Mouse (Mus musculus): ENCODE measurements at regions not wholly inside any gene's neighbourhood (a gene's known extent, or its start where the extent isn't known, plus 50 kb on each side); places are given as distances from the start of the nearest gene placed in this dataset.
"Not testable (repeated sequence)": the region's sequence is repeated elsewhere in the genome, so short reads cannot be mapped to it uniquely, and the experiment has no call there.

- Histone ChIP-seq H3K27me3 (no peaks in the 10 kb centered on the region), H3K36me3 (replicated peaks) (no peaks in the 10 kb centered on the region), H3K9ac (no peak overlapping the region), H3K4me3 (replicated peaks) (no peak overlapping the region), H3K27ac (replicated peaks) (no peak overlapping the region), H3K4me1 (replicated peaks) (no peaks in the 10 kb centered on the region), H3K9me3 (replicated peaks) (no peaks in the 10 kb centered on the region), H3K4me2 (no peak overlapping the region)
- 58% methylated on average over 11 of the region's 11 CpGs for WGBS (ENCODE audit: insufficient replicate concordance)
- no peak for ATAC-seq (ENCODE audit: insufficient read depth)
Observed at GRCm38 (mm10) chr16:73279951-73280350, 971.8 kb downstream of the Robo1 start.

GRCm38 (mm10) chr16:73259691-73260090 is 951.6 kb downstream of the Robo1 start:
- no peak overlapping the region for H3K27ac ChIP-seq (replicated peaks)
- H3K4me3 ChIP-seq (replicated peaks), result no peak overlapping the region
- no peaks in the 10 kb centered on the region for H3K9me3 ChIP-seq (replicated peaks)
- no peaks in the 10 kb centered on the region for H3K27me3 ChIP-seq
- H3K36me3 ChIP-seq (replicated peaks), result no peaks in the 10 kb centered on the region
- 82% methylated on average over 1 of the region's 1 CpGs for WGBS (ENCODE audit: insufficient replicate concordance)
- no peaks in the 10 kb centered on the region for H3K4me1 ChIP-seq (replicated peaks)
- no peak overlapping the region for H3K4me2 ChIP-seq
- no peak overlapping the region for H3K9ac ChIP-seq
- no peak for ATAC-seq (ENCODE audit: insufficient read depth)

- Histone ChIP-seq H3K27me3 (no peaks in the 10 kb centered on the region), H3K4me3 (replicated peaks) (no peak overlapping the region), H3K27ac (replicated peaks) (no peak overlapping the region), H3K9ac (no peak overlapping the region), H3K36me3 (replicated peaks) (no peaks in the 10 kb centered on the region), H3K4me1 (replicated peaks) (no peaks in the 10 kb centered on the region), H3K9me3 (replicated peaks) (no peaks in the 10 kb centered on the region), H3K4me2 (no peak overlapping the region)
- ATAC-seq (ENCODE audit: insufficient read depth), result no peak
- whole genome bisulfite sequencing (ENCODE audit: insufficient replicate concordance), result 62% methylated on average over 3 of the region's 3 CpGs
Observed at GRCm38 (mm10) chr16:73259283-73259682, 951.2 kb downstream of the Robo1 start.

- Histone ChIP-seq H3K4me1 (replicated peaks) (no peaks in the 10 kb centered on the region), H3K36me3 (replicated peaks) (no peaks in the 10 kb centered on the region), H3K9me3 (replicated peaks) (no peaks in the 10 kb centered on the region), H3K9ac (no peak overlapping the region), H3K4me3 (replicated peaks) (no peak overlapping the region), H3K4me2 (no peak overlapping the region), H3K27ac (replicated peaks) (no peak overlapping the region), H3K27me3 (no peaks in the 10 kb centered on the region)
- no peak for ATAC-seq (ENCODE audit: insufficient read depth)
- 67% methylated on average over 2 of the region's 2 CpGs for WGBS (ENCODE audit: insufficient replicate concordance)
Observed at GRCm38 (mm10) chr16:73245073-73245590, 937.0 kb downstream of the Robo1 start.

GRCm38 (mm10) chr16:73230599-73230998 is 922.5 kb downstream of the Robo1 start:
- H3K27ac ChIP-seq (replicated peaks), result no peak overlapping the region
- no peak overlapping the region for H3K9ac ChIP-seq
- WGBS (ENCODE audit: insufficient replicate concordance), result 48% methylated on average over 2 of the region's 2 CpGs
- H3K9me3 ChIP-seq (replicated peaks), result no peaks in the 10 kb centered on the region
- no peak overlapping the region for H3K4me3 ChIP-seq (replicated peaks)
- no peak overlapping the region for H3K4me2 ChIP-seq
- H3K4me1 ChIP-seq (replicated peaks), result no peaks in the 10 kb centered on the region
- H3K36me3 ChIP-seq (replicated peaks), result no peaks in the 10 kb centered on the region
- ATAC-seq (ENCODE audit: insufficient read depth), result no peak
- no peaks in the 10 kb centered on the region for H3K27me3 ChIP-seq

GRCm38 (mm10) chr16:73217555-73217954 is 909.4 kb downstream of the Robo1 start:
- H3K9me3 ChIP-seq (replicated peaks), result no peaks in the 10 kb centered on the region
- no peak overlapping the region for H3K4me2 ChIP-seq
- WGBS (ENCODE audit: insufficient replicate concordance), result 65% methylated on average over 4 of the region's 4 CpGs
- H3K4me1 ChIP-seq (replicated peaks), result no peaks in the 10 kb centered on the region
- H3K36me3 ChIP-seq (replicated peaks), result no peaks in the 10 kb centered on the region
- no peak overlapping the region for H3K4me3 ChIP-seq (replicated peaks)
- H3K9ac ChIP-seq, result no peak overlapping the region
- ATAC-seq (ENCODE audit: insufficient read depth), result no peak
- H3K27ac ChIP-seq (replicated peaks), result no peak overlapping the region
- no peaks in the 10 kb centered on the region for H3K27me3 ChIP-seq

- 70% methylated on average over 11 of the region's 11 CpGs for WGBS (ENCODE audit: insufficient replicate concordance)
- ATAC-seq (ENCODE audit: insufficient read depth), result no peak
- H3K36me3 ChIP-seq (replicated peaks), result no peaks in the 10 kb centered on the region
Observed at GRCm38 (mm10) chr16:73203542-73203941, 895.4 kb downstream of the Robo1 start.

GRCm38 (mm10) chr16:73200991-73201390 is 892.9 kb downstream of the Robo1 start:
- WGBS (ENCODE audit: insufficient replicate concordance), result 49% methylated on average over 3 of the region's 3 CpGs
- no peak for ATAC-seq (ENCODE audit: insufficient read depth)
- Histone ChIP-seq H3K9ac (no peak overlapping the region), H3K9me3 (replicated peaks) (no peaks in the 10 kb centered on the region), H3K27me3 (no peaks in the 10 kb centered on the region), H3K4me1 (replicated peaks) (no peaks in the 10 kb centered on the region), H3K4me3 (replicated peaks) (no peak overlapping the region), H3K27ac (replicated peaks) (no peak overlapping the region), H3K4me2 (no peak overlapping the region), H3K36me3 (replicated peaks) (no peaks in the 10 kb centered on the region)

More at GRCm38 (mm10) chr16:73203542-73203941, 895.4 kb downstream of the Robo1 start:
- no peak overlapping the region for H3K9ac ChIP-seq
- H3K9me3 ChIP-seq (replicated peaks), result no peaks in the 10 kb centered on the region
- H3K27me3 ChIP-seq, result no peaks in the 10 kb centered on the region
- no peak overlapping the region for H3K4me3 ChIP-seq (replicated peaks)
- H3K4me1 ChIP-seq (replicated peaks), result no peaks in the 10 kb centered on the region
- H3K27ac ChIP-seq (replicated peaks), result no peak overlapping the region
- H3K4me2 ChIP-seq, result no peak overlapping the region

GRCm38 (mm10) chr16:73182776-73183175 is 874.7 kb downstream of the Robo1 start:
- Histone ChIP-seq H3K27ac (replicated peaks) (no peak overlapping the region), H3K9me3 (replicated peaks) (no peaks in the 10 kb centered on the region), H3K4me3 (replicated peaks) (no peak overlapping the region), H3K36me3 (replicated peaks) (no peaks in the 10 kb centered on the region), H3K9ac (no peak overlapping the region), H3K27me3 (no peaks in the 10 kb centered on the region), H3K4me2 (no peak overlapping the region), H3K4me1 (replicated peaks) (no peaks in the 10 kb centered on the region)
- no peak for ATAC-seq (ENCODE audit: insufficient read depth)
- 60% methylated on average over 5 of the region's 5 CpGs for WGBS (ENCODE audit: insufficient replicate concordance)

GRCm38 (mm10) chr16:73182258-73182657 is 874.2 kb downstream of the Robo1 start:
- Histone ChIP-seq H3K4me1 (replicated peaks) (no peaks in the 10 kb centered on the region), H3K4me3 (replicated peaks) (no peak overlapping the region), H3K27me3 (no peaks in the 10 kb centered on the region), H3K4me2 (no peak overlapping the region), H3K27ac (replicated peaks) (no peak overlapping the region), H3K9ac (no peak overlapping the region), H3K36me3 (replicated peaks) (no peaks in the 10 kb centered on the region), H3K9me3 (replicated peaks) (no peaks in the 10 kb centered on the region)
- 73% methylated on average over 7 of the region's 7 CpGs for WGBS (ENCODE audit: insufficient replicate concordance)
- no peak for ATAC-seq (ENCODE audit: insufficient read depth)

- H3K4me3 ChIP-seq (replicated peaks), result no peak overlapping the region
- H3K9ac ChIP-seq, result no peak overlapping the region
- no peak overlapping the region for H3K4me2 ChIP-seq
- WGBS (ENCODE audit: insufficient replicate concordance), result 23% methylated on average over 2 of the region's 2 CpGs
- H3K4me1 ChIP-seq (replicated peaks), result no peaks in the 10 kb centered on the region
- no peaks in the 10 kb centered on the region for H3K9me3 ChIP-seq (replicated peaks)
- H3K27me3 ChIP-seq, result no peaks in the 10 kb centered on the region
- no peak for ATAC-seq (ENCODE audit: insufficient read depth)
- no peaks in the 10 kb centered on the region for H3K36me3 ChIP-seq (replicated peaks)
- H3K27ac ChIP-seq (replicated peaks), result no peak overlapping the region
Observed at GRCm38 (mm10) chr16:73155447-73155846, 847.3 kb downstream of the Robo1 start.

- H3K4me3 ChIP-seq (replicated peaks); H3K4me1 ChIP-seq (replicated peaks); H3K9ac ChIP-seq; H3K9me3 ChIP-seq (replicated peaks); H3K4me2 ChIP-seq; H3K27ac ChIP-seq (replicated peaks); ATAC-seq (ENCODE audit: insufficient read depth); H3K36me3 ChIP-seq (replicated peaks); H3K27me3 ChIP-seq: not testable (repeated sequence)
- 59% methylated on average over 1 of the region's 1 CpGs for WGBS (ENCODE audit: insufficient replicate concordance)
Observed at GRCm38 (mm10) chr16:73127927-73128326, 819.8 kb downstream of the Robo1 start.

Measured in liver, embryonic 15.5 days (tissue).